In genomic region chr10:112926961-112927360, GRCm38 (mm10) we compare ENCODE assay signal across 8 mouse cellular contexts. TPM values are rescaled to one million over a fixed set of nuclear protein-coding genes. Genes with fewer than 3 reads are reported as not detected.
A peak's percentile ranks its signal among the peaks of the same experiment; 100 is the strongest.
DNase-seq lines count a peak whose midpoint lies in the region; ATAC-seq and TF ChIP-seq lines count a peak whose summit lies in the region.

No protein-coding gene starts in this region.

- H3K4me3 ChIP-seq in gastrocnemius, adult 2 months, result peak overlapping the region; percentile 82
- H3K4me3 ChIP-seq in hindbrain, embryonic 15.5 days, result 0 out of 2 replicates have a peak overlapping the region, but pooled peaks have one; percentile 88
- peak overlapping the region; percentile 88 for H3K4me3 ChIP-seq in midbrain, embryonic 12.5 days

- no peak overlapping the region for H3K9ac ChIP-seq in hindbrain, embryonic 15.5 days
- H3K9ac ChIP-seq in midbrain, embryonic 12.5 days (replicated peaks), result 0 out of 2 replicates have a peak overlapping the region, but pooled peaks have one; percentile 28

- H3K9me3 ChIP-seq in hindbrain, embryonic 15.5 days, result no peaks in the 10 kb centered on the region
- H3K9me3 ChIP-seq in midbrain, embryonic 12.5 days, result no peaks in the 10 kb centered on the region

- peaks cover 29% of the 10 kb centered on the region for H3K36me3 ChIP-seq in hindbrain, embryonic 15.5 days
- peaks cover 33% of the 10 kb centered on the region for H3K36me3 ChIP-seq in midbrain, embryonic 12.5 days

- H3K27ac ChIP-seq in gastrocnemius, adult 2 months, result no peak overlapping the region
- H3K27ac ChIP-seq in hindbrain, embryonic 15.5 days (replicated peaks), result no peak overlapping the region
- no peak overlapping the region for H3K27ac ChIP-seq in midbrain, embryonic 12.5 days (replicated peaks)

- peak overlapping the region; percentile 71 for H3K4me2 ChIP-seq in hindbrain, embryonic 15.5 days
- peak overlapping the region; percentile 82 for H3K4me2 ChIP-seq in midbrain, embryonic 12.5 days (replicated peaks)

- peaks cover 36% of the 10 kb centered on the region for H3K4me1 ChIP-seq in hindbrain, embryonic 15.5 days (replicated peaks)
- H3K4me1 ChIP-seq in midbrain, embryonic 12.5 days, result peaks cover 25% of the 10 kb centered on the region

- TF ChIP-seq CTCF in gastrocnemius, adult 2 months (IDR thresholded peaks at IDR 0.05), result no peak

- no peak for ATAC-seq in hindbrain, embryonic 15.5 days (ENCODE audit: low FRiP score, low read depth)
- ATAC-seq in midbrain, embryonic 12.5 days (ENCODE audit: low FRiP score, low read depth), result no peak

- no peaks in the 10 kb centered on the region for H3K27me3 ChIP-seq in hindbrain, embryonic 15.5 days
- H3K27me3 ChIP-seq in midbrain, embryonic 12.5 days, result no peaks in the 10 kb centered on the region

- no peak for DNase-seq in gastrocnemius, adult 2 months
- DNase-seq in gastrocnemius, postnatal 4 days (ENCODE audit: low spot score in 2 of 2), result no peak
- DNase-seq in MEL-GATA-1-ER (ENCODE audit: extremely low read depth, low read depth), result peak; percentile 30
- no peak for DNase-seq in spleen, adult 18-20 months
- DNase-seq in cerebellum, adult 9-10 months, result no peak
- DNase-seq in urinary bladder, postnatal 10 days (ENCODE audit: low spot score), result no peak

- intact Hi-C loops in gastrocnemius, adult 2 months (cut with DNase I), result no loop called here

RNA-seq across cellular contexts. Expression of gene Atxn7l3b, which starts 1.8 kb away (rescaled TPM):
- total RNA-seq in gastrocnemius, adult 2 months (2021), result 10 to 100 TPM; 13.0 to 16.3 TPM
- total RNA-seq in gastrocnemius, postnatal 4 days (2021), result 10 to 100 TPM; 87.3 to 88.2 TPM
- polyA plus RNA-seq in hindbrain, embryonic 15.5 days (2015; fragmentation: Nextera tagmentation; extraction: Ambion mirVana), result 351 and 370 TPM in 2 replicates
- 343 and 376 TPM in 2 replicates for polyA plus RNA-seq in midbrain, embryonic 12.5 days (2016; fragmentation: Nextera tagmentation; extraction: Ambion mirVana)

Comparison
In these comparisons a context has a peak if more than half of its experiments do, and no peak if none do; other contexts are left out.
1. RNA of gene Atxn7l3b, which starts 1.8 kb away (total RNA-seq): 87.3 to 88.2 TPM in gastrocnemius, postnatal 4 days; 13.0 to 16.3 TPM in gastrocnemius, adult 2 months; every median in the first group is over 4 times any median in the second.
2. Peak in every context shown above with its lines, with median percentiles within 50 percentile points of each other: H3K4me3 ChIP-seq.